Mouse (Mus musculus) retina, embryonic 14.5 days (tissue): Measurements from ENCODE around the gene Nicn1.
"Not testable (repeated sequence)": the region's sequence is repeated elsewhere in the genome, so short reads cannot be mapped to it uniquely, and the experiment has no call there.

Experiments
- DNase-seq: peaks from one replicate; pipeline ENCODE4 v3.0.0-alpha.2; 2015; ENCODE audit warnings: low spot score

Gene Nicn1

DNA sequence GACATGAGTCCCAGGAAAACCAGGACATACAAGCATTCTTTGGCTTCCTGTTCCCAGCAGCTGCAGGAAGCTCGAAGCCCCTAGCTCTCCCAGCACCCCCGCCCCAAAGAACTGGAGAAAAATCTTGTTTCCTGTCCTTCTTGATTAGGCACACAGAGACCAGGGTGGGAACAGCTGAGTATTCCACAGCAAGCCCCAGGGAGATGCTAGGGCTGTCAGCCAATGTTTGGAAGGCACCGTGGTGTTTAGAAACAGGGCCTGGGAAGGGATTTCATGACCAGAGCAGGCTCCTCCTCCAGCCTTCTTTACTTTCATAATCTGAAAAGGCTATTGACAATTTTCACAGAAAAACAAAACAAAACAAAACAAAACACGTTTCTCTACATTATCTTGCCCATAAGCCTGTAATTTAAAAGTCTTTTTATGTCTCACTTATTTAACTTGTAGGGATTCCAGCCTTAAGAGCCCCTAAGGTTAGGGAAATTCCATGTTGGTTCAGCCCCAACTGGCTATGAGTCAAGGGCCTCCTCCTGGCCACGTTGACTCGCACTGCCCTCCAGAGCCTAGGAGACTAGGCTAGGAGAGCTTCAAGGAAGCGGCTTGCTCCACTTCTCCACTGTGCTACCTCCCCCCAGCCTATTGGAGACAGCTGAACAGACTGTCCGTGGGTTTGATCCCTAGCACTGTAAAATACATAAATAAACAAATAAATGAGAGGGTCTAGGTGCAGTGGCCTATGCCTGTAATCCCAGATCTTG, 10.0 kb upstream of the Nicn1 start:
- DNase-seq = no peak

DNA sequence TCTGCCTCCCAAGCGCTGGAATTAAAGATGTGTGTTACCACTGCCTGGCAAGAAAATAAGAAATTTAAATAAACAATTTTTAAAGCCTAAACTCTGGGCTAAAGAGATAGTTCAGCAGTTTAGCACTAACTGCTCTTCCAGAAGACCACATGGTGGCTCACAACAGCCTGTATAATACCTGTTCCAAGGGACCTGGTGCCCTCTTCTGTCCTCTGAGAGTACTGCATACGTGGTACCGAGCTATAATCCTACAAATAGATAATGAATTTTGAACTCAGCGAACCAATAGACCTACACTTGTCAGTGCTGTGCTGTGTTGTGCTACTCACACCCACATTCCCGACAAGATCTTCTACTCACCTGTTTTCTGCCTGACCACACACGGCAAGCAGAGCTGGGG, 5.8 kb upstream of the Nicn1 start:
- peak; percentile 89 for DNase-seq

DNA sequence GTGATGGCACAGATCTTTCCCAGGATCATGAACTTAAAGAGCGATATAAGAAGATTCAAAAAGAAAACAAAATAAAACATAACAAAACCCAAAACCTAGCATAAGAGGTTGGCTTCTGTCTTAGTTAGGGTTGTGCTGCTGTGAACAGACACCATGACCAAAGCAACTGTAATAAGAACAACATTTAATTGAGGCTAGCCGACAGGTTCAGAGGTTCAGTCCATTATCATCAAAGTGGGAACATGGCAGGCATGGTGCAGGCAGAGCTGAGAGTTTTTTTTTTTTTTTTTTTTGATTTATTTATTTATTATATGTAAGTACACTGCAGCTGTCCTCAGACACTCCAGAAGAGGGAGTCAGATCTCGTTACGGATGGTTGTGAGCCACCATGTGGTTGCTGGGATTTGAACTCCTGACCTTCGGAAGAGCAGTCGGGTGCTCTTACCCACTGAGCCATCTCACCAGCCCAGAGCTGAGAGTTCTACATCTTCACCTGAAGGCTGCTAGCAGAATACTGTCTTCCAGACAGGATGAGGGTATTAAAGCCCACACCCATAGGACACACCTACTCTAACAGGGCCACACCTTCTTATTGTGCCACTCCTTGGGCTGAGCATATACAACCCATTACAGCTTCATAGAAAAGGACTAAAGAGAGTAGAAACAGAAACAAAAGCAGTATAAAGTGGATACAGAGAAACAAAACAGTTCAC, 2.5 kb upstream of the Nicn1 start:
- not testable (repeated sequence) for DNase-seq

DNA sequence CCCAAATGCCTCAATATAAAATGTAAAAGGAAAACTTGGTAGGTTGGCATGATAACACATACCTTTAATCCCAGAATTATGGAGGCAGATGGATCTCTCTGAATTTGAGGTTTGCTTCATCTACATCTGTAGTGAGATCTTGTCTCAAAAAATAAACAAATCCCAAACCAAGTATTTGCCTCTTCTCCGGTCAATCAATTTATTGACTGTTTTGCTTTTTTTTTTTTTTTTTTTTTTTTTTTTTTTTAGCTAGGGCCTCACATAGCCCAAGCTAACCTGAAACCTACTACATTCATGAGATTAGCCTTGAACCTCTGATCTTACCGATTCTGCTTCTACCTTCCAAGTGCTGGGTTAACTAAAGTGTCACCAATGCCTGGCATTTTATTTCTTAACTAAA, 882 bp upstream of the Nicn1 start:
- DNase-seq = no peak

DNA sequence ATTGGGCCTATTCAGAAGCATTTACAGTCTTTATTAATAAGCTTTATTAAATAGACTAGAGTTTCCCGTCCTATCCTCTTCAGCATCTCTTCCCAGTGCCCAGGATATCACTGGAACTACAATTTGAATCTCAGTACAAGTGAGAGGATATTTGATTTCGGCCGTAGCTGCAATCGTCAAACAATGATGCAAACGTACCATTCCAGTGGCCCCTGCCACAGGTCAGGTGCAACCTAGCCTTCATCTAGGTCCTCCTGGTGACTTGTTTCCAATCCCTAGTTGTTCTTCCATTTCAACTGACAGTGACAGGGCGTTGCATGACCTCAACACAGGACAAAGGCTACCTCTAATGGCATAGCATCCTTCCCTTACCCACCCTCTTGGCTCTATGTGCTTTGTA, 544 bp downstream of the Nicn1 start:
- DNase-seq = no peak

DNA sequence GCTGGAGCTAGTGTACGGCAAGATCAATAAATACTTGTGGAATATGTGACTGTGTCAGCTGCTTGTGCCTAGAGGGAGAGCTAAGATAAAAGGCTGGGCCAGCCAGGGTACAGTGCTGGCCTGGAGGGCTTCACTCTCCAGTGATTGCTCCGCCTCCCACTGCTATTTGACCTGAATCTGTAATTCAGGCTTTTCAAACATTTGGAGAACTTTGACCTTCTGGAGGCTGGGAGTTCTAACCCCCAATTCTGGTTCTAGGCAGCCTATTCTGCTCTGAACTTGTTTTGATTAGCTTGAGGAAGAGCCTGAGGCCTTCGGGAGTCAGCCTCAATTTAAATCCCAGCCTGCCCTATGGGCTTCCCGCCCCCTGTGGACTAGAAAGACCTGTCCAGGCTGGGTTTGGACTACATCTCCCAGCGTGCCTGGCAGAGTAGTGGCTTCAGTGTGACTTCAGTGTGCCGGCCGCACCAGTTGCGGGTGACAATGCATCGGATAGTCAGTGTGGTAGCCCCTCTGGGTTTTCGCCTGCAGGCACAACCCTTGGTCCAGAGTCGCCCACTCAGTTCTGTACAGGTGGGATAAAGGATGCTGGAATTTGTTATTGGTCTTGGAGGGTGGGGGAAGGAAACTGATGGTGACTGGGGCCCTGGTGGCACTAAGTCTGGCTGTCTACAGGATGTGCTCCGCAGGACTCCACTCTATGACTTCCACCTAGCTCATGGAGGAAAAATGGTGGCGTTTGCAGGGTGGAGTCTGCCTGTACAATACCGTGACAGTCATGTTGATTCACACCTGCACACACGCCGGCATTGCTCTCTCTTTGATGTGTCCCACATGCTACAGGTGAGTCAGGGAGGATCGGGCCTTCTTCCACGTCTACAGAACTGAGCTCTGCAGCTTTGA, 6.5 kb downstream of the Nicn1 start, which contains the start of gene Amt:
Amt (plus strand) TSS at position 401 of the 903 bp plus-strand sequence.
- peak; percentile 91 for DNase-seq

DNA sequence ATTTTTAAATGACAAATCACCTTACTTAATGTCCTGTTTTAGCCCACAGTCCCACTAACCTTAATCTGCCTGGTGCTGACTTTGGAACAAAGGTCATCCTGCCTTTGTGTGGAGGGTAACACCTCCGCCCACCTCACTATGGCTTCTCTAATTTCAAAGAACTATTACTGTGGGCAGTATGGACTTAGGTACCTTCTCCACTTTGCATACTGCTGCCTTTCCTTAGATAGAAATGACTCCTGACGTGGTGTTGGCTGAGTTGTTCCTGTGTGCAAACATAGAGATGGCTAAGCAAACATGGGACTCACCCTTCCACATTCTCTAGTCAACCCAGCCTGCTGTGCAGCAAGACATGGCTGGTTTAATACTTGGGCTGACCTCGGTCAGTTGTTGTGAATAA, 11.6 kb downstream of the Nicn1 start:
- no peak for DNase-seq

DNA sequence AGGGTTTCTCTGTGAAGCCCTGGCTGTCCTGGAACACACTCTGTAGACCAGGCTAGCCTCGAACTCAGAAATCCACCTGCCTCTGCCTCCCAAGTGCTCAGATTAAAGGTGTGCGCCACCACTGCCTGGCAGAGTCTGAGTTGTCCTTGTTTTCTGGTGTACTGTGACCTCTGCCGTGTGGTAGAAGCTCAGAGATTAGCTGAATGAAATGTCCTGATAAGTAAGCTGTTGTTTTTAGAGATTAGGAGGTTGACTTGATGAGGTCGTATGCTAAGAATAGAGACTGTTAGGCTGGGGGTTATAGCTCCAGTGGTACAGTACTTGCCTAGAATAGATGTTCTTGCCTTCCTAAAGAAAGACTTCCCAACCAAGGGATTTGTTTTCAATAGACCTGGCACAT, 14.5 kb downstream of the Nicn1 start:
- DNase-seq = no peak

DNA sequence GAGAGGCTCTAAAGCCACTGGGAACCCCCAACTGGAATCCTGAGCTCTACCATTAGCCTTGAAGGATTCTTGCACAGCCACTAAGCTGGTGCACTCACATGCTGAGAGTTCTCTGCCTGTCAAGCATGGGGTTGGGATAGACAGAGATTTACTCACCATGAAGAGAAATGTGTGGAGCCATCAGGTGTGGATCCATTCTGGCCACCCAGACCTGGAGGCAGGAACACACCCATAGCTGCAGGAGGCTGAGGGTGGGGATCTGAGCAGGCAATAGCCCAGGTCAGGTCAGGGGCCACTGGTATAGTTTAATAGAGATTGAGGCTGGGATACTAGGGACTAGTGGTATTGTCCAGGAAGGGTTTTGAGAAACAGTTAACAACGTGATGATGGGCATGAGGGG, 14.9 kb downstream of the Nicn1 start:
- DNase-seq = no peak

DNA sequence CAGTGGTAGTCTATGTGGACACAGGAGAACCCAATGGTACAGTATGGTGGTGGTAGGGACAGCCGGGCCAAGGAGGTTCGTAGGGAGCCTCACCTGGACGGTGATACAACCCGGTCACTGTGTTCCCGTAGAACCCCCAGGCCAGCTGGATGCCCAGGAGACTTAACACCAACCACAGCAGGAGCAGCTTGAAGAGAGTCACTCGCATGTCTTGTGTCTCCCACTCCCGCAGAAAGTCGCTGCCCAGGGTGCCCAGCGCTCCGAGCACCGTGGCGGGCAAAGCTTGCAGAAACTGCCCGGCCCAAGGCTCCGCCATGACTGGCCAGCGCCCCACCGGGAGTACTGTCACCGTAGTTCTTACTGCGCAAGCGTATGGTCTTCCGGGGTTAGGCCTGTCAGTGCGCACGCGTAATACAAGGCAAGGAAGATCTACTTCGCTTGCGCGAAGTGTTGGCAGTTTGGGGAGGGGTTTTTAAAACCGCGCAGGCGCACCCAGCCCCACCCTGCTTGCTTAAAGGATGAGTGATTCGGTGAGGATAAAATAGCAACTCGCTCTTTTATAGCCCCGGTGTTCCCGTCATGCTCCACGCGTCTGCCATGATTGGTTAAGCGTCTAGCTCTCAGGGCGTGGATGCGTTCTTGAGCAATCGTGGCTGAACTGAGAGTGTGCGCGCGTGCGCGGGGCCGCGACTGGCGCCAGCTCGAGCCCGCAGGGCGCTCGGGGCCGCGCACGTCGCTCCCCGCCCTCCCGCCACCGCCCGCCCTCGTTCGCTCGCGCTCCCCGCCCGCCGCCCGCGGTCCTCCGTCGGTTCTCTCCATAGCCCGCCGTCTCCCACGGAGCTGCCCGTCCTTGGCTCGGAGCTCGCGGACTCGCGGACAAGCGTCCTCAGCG, 15.6 kb downstream of the Nicn1 start, which contains the start of the genes Rhoa and Tcta:
Rhoa (plus strand) TSS at position 501 of the 892 bp plus-strand sequence.
Tcta (minus strand) TSS at position 532 of the 892 bp plus-strand sequence.
- peak; percentile 99 for DNase-seq

DNA sequence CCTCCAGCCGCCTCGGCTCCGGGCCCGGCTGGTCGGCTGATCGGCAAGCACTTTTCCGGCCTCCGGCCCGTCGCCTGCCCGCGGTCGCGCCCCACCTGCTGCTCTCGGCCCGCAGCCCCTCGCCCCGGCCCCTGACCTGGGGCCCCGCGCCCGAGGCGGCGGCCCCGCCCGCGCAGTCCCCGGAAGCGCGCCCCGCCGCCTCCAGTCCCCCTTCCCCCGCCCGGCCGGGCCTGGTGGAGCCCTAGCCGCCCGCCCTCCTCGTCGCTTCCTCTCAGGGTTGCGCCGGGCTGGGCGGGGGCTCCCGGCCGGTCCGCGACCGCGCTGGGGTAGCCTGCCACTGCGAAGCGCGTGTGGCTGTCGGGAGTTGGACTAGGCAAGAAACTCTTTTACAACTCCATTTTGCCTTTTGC, 16.3 kb downstream of the Nicn1 start:
- peak; percentile 79 for DNase-seq

DNA sequence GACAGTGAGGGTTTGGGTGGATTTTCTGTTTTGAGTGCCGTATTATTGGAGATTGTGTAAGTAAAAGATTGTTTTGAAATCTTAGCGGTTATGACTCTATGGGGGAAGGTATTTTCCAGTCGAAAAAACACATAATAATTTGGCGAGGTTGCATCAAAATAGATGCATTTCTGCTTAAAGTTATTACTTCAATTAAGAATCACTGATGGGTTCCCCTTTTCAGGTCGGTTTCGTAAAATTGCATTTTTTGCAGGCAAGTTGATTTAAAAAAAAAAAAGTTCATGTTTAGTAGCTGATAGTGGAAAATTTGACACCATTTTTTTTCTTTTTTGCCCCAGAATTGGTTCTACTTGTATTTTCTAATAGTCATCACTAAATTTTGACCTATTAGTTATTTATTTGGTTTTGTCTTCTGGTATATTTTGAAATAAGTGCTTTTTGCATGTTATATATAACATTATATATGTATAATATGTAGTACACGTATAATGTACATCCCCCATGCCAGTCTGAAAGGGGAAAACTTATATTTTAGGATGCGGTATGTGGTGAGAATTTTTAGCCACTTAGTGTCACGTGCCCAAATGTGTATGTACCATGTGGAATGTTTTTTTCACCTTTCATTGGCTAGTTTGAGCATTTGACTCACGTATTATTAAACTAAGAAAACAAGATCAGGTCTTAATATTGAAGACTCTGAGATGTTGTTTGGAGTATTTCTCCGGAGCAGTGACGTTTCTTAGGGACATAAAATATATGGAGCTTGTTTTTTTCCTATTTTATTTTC, 17.0 kb downstream of the Nicn1 start:
- DNase-seq = no peak

DNA sequence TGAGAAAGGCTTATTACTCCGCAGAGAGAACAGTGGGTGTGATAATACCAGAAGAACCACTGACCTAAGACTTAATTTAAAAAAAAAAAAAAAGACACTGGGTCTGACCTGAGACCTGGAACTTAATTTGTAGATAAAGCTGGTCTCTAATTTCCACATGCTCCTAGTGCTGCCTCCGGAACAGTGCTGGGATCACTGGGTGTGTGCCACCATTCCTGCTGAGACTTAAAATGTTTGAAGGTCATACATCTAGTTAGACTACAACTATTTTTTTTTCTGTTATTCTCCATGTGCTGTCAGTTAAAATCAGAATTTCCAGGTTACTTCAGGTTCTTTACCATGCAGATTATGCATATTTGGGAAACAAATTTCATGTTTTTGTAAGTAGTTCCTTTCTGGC, 17.9 kb downstream of the Nicn1 start:
- DNase-seq = no peak

DNA sequence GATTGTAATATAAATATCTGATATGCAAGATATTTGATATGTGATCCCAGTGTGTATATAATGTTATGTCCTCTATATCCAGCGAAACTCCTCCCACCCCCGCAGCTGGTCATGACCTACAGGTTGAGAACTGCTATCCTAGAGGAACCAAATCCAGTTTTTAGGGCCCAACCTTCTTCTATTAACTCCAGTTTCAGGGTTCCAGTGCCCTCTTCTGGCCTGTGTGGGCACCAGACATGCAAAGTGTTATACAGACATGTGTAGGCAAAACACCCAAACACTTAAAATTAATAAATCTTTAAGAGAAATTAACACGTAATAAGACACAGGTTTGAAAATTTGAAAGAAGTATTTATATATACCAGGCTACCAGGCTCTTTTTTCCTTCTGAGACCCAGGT, 27.3 kb downstream of the Nicn1 start:
- DNase-seq = peak; percentile 35

DNA sequence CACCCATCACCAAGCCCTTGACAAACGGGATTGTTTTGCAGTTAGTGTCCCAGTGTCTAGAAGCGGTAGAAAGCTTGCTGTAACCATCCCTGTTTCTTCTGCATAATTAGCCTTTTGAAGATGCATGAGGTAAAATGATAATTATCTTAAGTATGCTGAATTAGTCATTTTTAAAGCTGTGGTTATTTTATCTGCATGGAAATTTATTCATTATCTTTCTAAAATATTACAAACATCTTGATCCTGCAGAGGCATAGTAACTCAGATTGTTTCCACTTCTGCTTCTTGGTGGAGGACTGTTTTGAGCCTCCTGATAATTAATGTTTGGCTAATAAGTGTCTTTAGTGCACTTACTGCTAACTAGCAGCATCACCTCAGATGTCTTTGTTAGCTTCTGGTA, 28.2 kb downstream of the Nicn1 start:
- no peak for DNase-seq

DNA sequence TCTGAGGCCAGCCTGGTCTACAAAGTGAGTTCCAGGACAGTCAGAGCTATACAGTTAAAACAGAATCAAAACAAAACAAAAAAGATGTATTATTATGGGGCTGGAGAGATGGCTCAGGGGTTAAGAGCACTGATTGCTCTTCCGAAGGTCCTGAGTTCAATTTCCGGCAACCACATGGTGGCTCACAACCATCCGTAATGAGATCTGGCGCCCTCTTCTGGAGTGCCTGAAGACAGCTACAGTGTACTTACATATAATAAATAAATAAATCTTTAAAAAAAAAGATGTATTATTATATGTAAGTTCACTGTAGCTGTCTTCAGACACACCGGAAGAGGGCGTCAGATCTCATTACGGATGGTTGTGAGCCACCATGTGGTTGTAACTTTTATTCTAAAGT, 31.8 kb downstream of the Nicn1 start:
- not testable (repeated sequence) for DNase-seq

DNA sequence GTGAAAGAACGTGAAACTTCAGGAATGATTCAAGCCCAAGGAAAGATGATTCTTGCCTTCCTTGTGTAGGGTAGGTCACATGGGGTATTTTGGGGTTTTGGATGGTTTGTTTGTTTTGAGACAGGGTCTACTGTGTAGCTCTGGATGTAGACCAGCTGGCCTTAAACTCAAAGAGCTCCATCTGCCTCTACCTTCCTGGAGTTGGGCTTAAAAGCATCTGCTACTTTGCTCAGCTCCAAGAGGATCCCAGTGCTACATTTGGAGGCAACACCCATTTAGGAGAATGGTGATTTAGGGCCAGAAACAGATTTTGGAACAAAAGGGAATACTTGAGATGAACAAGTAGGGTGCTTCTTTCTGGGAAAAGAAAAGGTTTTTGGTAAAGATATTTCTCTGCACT, 34.6 kb downstream of the Nicn1 start:
- no peak for DNase-seq

DNA sequence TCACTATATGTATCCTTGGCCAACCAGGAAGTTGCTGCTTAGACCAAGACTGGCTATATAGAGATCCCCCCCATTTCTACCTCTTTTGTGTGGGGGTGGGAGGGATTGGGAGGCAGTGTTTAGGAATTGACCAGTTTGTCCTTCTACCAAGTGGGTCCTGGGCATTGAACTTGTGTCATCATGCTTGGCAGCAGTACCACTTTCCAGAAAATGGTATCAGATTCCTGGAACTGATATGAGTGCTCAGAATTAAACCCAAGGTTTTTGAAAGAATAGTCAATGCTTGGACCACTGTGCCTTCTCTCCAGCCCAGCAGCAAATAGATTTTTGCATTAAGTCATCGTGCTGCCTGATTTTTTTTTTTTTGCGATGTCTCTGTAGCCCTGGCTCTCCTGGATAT, 35.6 kb downstream of the Nicn1 start:
- no peak for DNase-seq

DNA sequence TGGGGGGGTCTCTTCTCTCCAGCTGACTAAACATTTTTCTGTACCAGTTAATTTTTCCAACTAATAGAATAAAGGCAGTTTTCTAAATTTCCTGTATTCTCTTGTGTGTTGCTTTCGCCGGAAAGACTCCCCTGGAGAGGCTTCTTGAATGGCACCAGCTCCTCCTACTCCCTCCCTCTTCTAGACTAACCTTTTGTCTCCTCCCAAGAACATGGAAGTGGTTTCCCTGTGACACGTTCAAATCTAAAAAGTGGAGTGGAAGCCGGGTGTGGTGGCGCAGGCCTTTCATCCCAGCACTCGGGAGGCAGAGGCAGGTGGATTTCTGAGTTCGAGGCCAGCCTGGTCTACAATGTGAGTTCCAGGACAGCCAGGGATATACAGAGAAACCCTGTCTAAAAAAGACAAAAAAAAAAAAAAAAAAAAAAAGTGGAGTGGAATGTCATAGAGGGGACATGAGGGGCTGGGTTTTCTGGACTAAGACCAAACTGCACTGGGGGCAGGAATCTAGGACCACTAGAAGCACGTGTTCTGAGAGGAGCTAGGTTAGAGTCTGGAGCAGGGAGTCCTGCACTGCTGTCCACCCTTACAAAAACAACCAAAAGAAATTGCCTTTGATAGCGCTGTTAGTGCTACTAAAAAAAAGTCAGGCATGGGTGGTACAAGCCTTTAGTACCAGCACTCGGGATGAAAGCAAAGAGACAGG, 47.8 kb downstream of the Nicn1 start:
- DNase-seq = no peak

DNA sequence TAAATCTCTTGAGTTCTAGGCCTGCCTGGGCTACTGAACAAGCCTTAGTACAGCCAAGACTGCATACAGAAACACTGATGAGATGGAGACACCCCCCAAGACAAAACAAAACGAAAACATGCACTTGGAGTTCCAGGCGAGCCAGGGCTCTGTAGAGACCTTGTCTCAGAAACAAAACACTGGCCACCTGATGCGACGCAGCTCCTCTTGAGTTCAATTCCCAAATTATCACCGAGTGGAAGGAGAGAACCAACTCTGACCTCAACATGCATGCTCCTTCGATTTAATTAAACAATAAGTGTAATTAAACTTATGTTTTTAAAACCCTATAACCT, 48.3 kb downstream of the Nicn1 start:
- no peak for DNase-seq
